Mouse (Mus musculus): Measurements from ENCODE around the gene Tenm2.

The Tenm2 gene

DNA sequence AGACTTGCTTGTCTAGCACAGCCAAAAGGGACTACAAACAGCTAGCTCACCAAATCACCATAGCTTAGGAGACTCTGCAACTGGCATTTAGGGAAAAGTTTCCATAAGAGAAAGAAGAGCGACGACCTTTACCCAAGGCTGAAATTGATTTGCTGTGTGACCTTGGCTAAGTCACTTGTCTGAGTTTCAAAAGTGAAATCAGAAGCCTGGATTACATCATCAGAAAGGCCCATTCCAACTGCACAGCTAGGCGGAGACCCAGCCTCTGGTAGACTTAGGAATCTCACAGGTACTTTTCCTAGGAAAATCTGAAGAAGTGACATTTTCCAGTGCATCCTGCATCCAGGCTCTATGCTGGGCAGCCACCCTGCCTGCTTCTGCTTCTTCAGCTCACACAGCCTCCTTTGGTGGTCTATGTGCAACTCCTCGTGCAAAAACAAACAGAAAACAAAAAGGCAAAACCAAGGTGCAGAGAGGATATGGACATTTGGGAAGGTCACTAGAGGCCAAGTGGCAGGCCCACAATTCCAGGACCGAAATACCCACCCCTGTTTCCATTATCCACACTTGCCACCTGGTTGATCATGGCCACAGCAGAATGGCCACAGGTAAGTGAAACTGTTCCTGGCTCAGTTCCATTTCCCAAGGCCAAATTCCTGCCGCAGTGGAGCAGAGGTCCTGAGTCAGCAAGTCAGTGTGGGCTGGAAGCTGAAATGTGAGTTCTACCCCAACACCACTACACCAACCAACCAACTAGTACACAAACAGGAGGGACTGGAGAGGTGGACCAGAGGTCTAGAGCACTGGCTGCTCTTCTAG lies 1260.9 kb downstream of the Tenm2 start:
- no peak for DNase-seq

- no peak for DNase-seq
Measured at GRCm38 (mm10) chr11:35973135-35973534, 1262.6 kb downstream of the Tenm2 start.

DNA sequence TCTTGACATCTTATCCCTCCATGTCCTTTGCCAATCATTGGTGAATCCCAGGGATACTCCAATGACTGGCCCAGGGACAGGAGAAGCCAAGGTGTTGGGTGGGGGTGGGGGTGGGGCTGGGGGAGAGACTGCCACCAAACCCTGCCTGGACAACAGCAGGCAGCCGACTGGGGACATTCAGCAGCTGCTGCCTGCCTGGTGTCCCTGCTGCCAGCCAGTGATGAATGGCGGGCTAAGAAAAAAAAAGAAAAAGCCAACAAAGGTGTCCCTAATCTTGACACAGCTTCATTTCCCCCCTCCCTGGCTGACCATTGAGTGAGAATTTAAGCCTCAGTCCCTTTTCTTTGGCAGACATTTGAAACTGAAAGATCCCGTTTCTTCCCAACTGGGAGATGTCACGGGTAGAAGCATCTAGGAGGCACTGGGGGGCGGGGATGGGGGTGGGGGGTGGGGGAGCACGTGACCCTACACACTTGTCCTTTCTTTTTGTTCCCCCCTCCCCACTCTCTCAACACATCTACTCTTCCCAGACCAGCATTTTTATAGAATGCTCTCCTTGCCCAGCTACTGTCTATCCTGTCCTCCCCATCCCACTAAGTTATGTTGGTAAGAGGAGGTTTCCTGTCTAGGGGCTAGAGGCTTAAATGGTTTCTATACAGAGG lies 1263.4 kb downstream of the Tenm2 start:
- no peak for DNase-seq

DNA sequence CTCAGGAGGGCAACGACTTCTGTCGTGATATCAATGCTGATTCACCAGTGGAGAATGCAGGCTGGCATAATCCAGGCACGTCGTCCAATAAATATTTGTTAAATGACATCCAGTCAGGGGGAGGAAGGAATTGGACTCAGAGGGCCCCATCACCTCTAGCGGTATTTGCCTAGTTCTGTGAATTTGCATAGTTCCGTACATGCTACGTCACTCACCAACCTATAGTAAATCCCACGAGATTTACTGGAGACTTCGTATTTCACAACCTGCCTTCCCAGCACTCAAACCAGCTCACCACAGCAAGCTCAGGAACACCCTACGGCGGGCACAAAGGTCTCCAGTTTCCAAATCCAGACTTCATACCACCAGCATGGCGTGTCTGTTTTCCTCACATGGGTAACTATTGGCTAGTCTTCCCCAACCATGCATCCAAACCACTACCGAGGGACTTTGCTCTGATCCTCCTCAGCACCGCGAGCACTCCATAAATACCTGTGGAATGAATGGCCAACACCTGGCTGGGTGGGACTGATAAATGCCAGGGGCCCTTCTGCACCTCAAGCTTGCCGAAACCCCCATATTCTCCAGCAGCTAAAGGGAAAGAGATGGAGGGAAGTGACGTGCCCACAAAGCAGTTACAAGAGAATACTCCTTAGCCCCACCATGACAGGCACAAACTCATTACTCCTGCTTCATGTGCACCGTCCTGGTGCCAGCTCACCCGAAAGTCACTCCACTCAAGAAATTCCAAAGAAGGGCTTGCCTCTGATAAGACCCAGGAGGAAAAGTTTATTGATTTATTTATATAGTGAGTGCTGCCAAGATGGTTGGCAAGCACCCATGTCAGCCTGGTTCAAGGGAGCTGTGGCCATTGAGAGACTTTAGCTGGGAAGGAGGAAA lies 1264.7 kb downstream of the Tenm2 start:
- no peak for DNase-seq

DNA sequence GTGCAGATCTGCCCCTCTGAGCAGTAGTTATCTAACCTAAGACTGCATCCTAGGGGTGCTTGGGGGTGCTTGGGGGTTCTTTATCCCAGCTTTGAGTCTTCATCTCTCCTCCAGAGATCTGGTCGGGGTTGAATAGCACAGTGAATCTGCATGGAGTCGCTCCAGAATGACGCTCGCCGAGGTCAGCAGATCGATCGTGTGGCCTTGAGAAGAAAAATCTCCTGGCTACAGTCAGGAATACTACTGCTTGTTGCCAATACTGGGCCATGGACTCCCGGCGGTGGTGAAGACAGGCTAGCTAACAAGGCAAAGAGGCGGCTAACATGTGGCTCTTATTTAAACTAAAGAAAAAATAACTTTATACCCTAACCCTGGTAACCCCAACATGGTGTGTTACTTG lies 1267.5 kb downstream of the Tenm2 start:
- DNase-seq: no peak

GRCm38 (mm10) chr11:35963981-35964549 lies 1271.7 kb downstream of the Tenm2 start:
- DNase-seq: no peak

DNA sequence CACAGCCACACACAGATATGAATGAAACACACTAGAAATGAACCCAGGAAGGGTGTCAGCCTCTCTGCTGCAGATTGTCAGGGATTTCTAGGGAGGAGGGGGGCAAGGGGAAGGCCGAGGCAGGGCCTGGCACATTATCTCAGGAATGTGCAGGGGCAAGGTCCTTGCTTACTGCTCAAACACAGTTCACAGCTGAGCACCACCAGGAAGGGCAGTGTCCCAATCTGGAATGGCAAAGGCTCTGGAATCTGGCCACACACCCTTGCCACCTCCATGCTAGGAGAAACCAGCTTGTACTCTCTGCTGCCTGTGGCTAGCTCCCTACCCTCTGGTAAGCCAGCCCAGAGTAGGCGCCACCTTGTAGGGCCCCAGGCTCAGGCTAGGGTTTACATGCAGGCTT lies 1272.2 kb downstream of the Tenm2 start:
- no peak for DNase-seq

- no peak for DNase-seq
Measured at GRCm38 (mm10) chr11:35962431-35962830, 1273.3 kb downstream of the Tenm2 start.

DNA sequence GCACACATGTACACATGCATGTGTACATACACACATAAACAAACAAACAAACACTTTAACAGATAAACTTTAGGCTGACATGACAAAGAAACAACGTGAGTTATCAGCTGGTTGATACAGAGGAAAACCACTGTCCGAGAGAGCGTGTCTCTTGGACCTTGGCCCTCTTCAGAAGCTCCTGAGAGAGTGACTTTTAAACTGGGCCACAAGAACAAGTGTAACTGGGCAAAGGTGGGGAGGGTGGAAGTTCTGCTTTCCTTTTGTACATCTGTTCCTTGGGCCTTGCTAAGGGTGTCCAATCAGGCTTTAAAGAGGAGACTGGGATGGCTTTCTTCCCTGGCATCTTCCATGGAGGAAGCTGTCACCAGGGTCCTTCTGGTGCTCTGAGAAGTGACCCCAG lies 1276.5 kb downstream of the Tenm2 start:
- DNase-seq: no peak
